Mouse (Mus musculus) lung, postnatal 0 days (tissue): Measurements from ENCODE around the gene Il20rb. TPM values are rescaled to one million over a fixed set of nuclear protein-coding genes. Genes with fewer than 3 reads are reported as not detected.

Experiments used
- ATAC-seq: fragments of 200-750 bp; cut with Nextera tagmentation; 2 replicates; pipeline ENCODE4 v1.8.0; 2017; ENCODE audit warnings: moderate library complexity
- DNase-seq: peaks from one replicate; pipeline ENCODE4 v3.0.0-alpha.2; 2016; ENCODE audit warnings: low spot score
- H3K27ac ChIP-seq: fragments of 300-500 bp; sonication (generic); 2 replicates; pipeline ENCODE4 v1.5.1; 2014; ENCODE audit warnings: antibody characterized with exemption, mild to moderate bottlenecking, low read length, mixed read lengths
- H3K27me3 ChIP-seq: fragments of 300-500 bp; sonication (generic); replicated peaks from 2 replicates; pipeline ENCODE4 v1.6.1; 2014; ENCODE audit warnings: low read length, mixed read lengths; ENCODE audit not compliant: insufficient read depth
- H3K36me3 ChIP-seq: fragments of 300-500 bp; sonication (generic); 2 replicates; pipeline ENCODE4 v1.6.1; 2014; ENCODE audit warnings: low read length, mixed read lengths; ENCODE audit not compliant: insufficient read depth
- H3K4me1 ChIP-seq: fragments of 300-500 bp; sonication (generic); 2 replicates; pipeline ENCODE4 v1.6.1; 2014; ENCODE audit warnings: antibody characterized with exemption, low read depth, low read length, mixed read lengths; ENCODE audit not compliant: insufficient read depth
- H3K4me2 ChIP-seq: fragments of 300-500 bp; sonication (generic); replicated peaks from 2 replicates; pipeline ENCODE4 v1.6.1; 2014; ENCODE audit warnings: low read depth, mild to moderate bottlenecking, low read length, moderate library complexity, mixed read lengths
- H3K4me3 ChIP-seq: fragments of 300-500 bp; sonication (generic); 2 replicates; pipeline ENCODE4 v1.5.1; 2014; ENCODE audit warnings: low read depth, low read length
- H3K9ac ChIP-seq: fragments of 300-500 bp; sonication (generic); replicated peaks from 2 replicates; pipeline ENCODE4 v1.6.1; 2014; ENCODE audit warnings: low read depth, mild to moderate bottlenecking
- H3K9me3 ChIP-seq: fragments of 300-500 bp; sonication (generic); 2 replicates; pipeline ENCODE4 v1.6.1; 2016; ENCODE audit warnings: low read length, mixed read lengths
- CTCF ChIP-seq: IDR thresholded peaks from 2 replicates; pipeline ENCODE4 v1.5.1; 2016; ENCODE audit warnings: antibody characterized with exemption, mild to moderate bottlenecking
- EP300 ChIP-seq: IDR thresholded peaks from 2 replicates; pipeline ENCODE4 v1.6.1; 2016; ENCODE audit warnings: antibody characterized with exemption, mild to moderate bottlenecking, control low read depth
- WGBS: fragments of 180-500 bp; shearing (Covaris S2); extraction: QIAGEN DNeasy Blood & Tissue Kit; methylation state at CpG from one replicate; pipeline ENCODE4 v1.1.7; 2014; 5-methylcytosine and 5-hydroxymethylcytosine counted together
- polyA plus RNA-seq: library from polyadenylated mRNA; unstranded; fragments of >200 nt; fragmentation: Nextera tagmentation; extraction: Ambion mirVana; gene quantifications from 2 replicates; pipeline ENCODE4 v1.2.1, GENCODE M21; 2015

Il20rb gene
- polyA plus RNA-seq, 1 experiment from 2014 or later = 2.2 TPM

GRCm38 (mm10) chr9:100469681-100470080 is 16.9 kb downstream of the Il20rb start:
- H3K27ac ChIP-seq = no peak overlapping the region
- H3K36me3 ChIP-seq = no peaks in the 10 kb centered on the region
- TF ChIP-seq CTCF (no peak), EP300 (no peak)
- DNase-seq (no peak), ATAC-seq (no peak)
- H3K4me3 ChIP-seq = no peak overlapping the region
- H3K4me1 ChIP-seq = peaks cover 8% of the 10 kb centered on the region; the same call in 1 of the 2 replicates
- no peaks in the 10 kb centered on the region for H3K27me3 ChIP-seq
- 81% methylated on average over 3 of the region's 3 CpGs for whole genome bisulfite sequencing
- H3K4me2 ChIP-seq = no peak overlapping the region
- no peaks in the 10 kb centered on the region for H3K9me3 ChIP-seq
- no peak overlapping the region for H3K9ac ChIP-seq

- WGBS = 98% methylated on average over 8 of the region's 8 CpGs
- no peak overlapping the region for H3K27ac ChIP-seq
- H3K4me3 ChIP-seq = no peak overlapping the region
- TF ChIP-seq EP300 = no peak
- DNase-seq (no peak), ATAC-seq (no peak)
- no peak overlapping the region for H3K4me2 ChIP-seq
- no peaks in the 10 kb centered on the region for H3K27me3 ChIP-seq
- no peak overlapping the region for H3K9ac ChIP-seq
- peaks cover 8% of the 10 kb centered on the region; the same call in 1 of the 2 replicates for H3K4me1 ChIP-seq
- no peaks in the 10 kb centered on the region for H3K9me3 ChIP-seq
- H3K36me3 ChIP-seq = no peaks in the 10 kb centered on the region
Measured at GRCm38 (mm10) chr9:100468151-100468550, 18.4 kb downstream of the Il20rb start.

GRCm38 (mm10) chr9:100467653-100468052 is 18.9 kb downstream of the Il20rb start:
- no peak overlapping the region for H3K4me2 ChIP-seq
- H3K9ac ChIP-seq = no peak overlapping the region
- no peaks in the 10 kb centered on the region for H3K36me3 ChIP-seq
- WGBS = 34% methylated on average over 7 of the region's 7 CpGs
- TF ChIP-seq CTCF = no peak
- TF ChIP-seq EP300 = peak; percentile 59; the same call in 1 of the 2 replicates
- H3K9me3 ChIP-seq = no peaks in the 10 kb centered on the region
- H3K27ac ChIP-seq = no peak overlapping the region
- peaks cover 8% of the 10 kb centered on the region; the same call in 1 of the 2 replicates for H3K4me1 ChIP-seq
- peak; percentile 51 for ATAC-seq
- no peaks in the 10 kb centered on the region for H3K27me3 ChIP-seq
- no peak overlapping the region for H3K4me3 ChIP-seq
- DNase-seq = peak; percentile 63

- H3K27ac ChIP-seq = no peak overlapping the region
- no peak overlapping the region for H3K4me2 ChIP-seq
- TF ChIP-seq CTCF (no peak), EP300 (no peak)
- DNase-seq (peak; percentile 57), ATAC-seq (peak; percentile 57)
- no peaks in the 10 kb centered on the region for H3K27me3 ChIP-seq
- H3K4me3 ChIP-seq = no peak overlapping the region
- H3K4me1 ChIP-seq = peaks cover 8% of the 10 kb centered on the region; the same call in 1 of the 2 replicates
- 63% methylated on average over 3 of the region's 3 CpGs for WGBS
- H3K9me3 ChIP-seq = no peaks in the 10 kb centered on the region
- no peak overlapping the region for H3K9ac ChIP-seq
- no peaks in the 10 kb centered on the region for H3K36me3 ChIP-seq
Measured at GRCm38 (mm10) chr9:100466743-100467142, 19.8 kb downstream of the Il20rb start.

GRCm38 (mm10) chr9:100465988-100466387 is 20.6 kb downstream of the Il20rb start:
- Histone ChIP-seq H3K4me1 (peaks cover 8% of the 10 kb centered on the region; the same call in 1 of the 2 replicates), H3K9me3 (no peaks in the 10 kb centered on the region), H3K27ac (no peak overlapping the region), H3K4me3 (no peak overlapping the region), H3K4me2 (no peak overlapping the region), H3K36me3 (no peaks in the 10 kb centered on the region), H3K27me3 (no peaks in the 10 kb centered on the region), H3K9ac (no peak overlapping the region)
- TF ChIP-seq CTCF (no peak), EP300 (no peak)
- DNase-seq = no peak
- ATAC-seq = no peak
- WGBS = 93% methylated on average over 9 of the region's 9 CpGs

- peaks cover 8% of the 10 kb centered on the region; the same call in 1 of the 2 replicates for H3K4me1 ChIP-seq
- TF ChIP-seq EP300 (no peak), CTCF (no peak)
- no peaks in the 10 kb centered on the region for H3K27me3 ChIP-seq
- no peak overlapping the region for H3K9ac ChIP-seq
- DNase-seq (no peak), ATAC-seq (no peak)
- H3K9me3 ChIP-seq = no peaks in the 10 kb centered on the region
- no peak overlapping the region for H3K4me2 ChIP-seq
- H3K36me3 ChIP-seq = no peaks in the 10 kb centered on the region
- H3K27ac ChIP-seq = no peak overlapping the region
- H3K4me3 ChIP-seq = no peak overlapping the region
- WGBS = 93% methylated on average over 5 of the region's 5 CpGs
Measured at GRCm38 (mm10) chr9:100465380-100465779, 21.2 kb downstream of the Il20rb start.

- H3K27ac ChIP-seq = no peak overlapping the region
- H3K4me1 ChIP-seq = peaks cover 8% of the 10 kb centered on the region; the same call in 1 of the 2 replicates
- DNase-seq (no peak), ATAC-seq (no peak)
- TF ChIP-seq CTCF (no peak), EP300 (no peak)
- no peaks in the 10 kb centered on the region for H3K9me3 ChIP-seq
- H3K4me3 ChIP-seq = no peak overlapping the region
- 40% methylated on average over 2 of the region's 2 CpGs for WGBS
- no peak overlapping the region for H3K9ac ChIP-seq
- 0 out of 2 replicates have a peak, but pooled peaks cover 1% of the 10 kb centered on the region for H3K36me3 ChIP-seq
- no peak overlapping the region for H3K4me2 ChIP-seq
- no peaks in the 10 kb centered on the region for H3K27me3 ChIP-seq
Measured at GRCm38 (mm10) chr9:100463771-100464170, 22.8 kb downstream of the Il20rb start.
